Mouse (Mus musculus) skeletal muscle tissue, adult 2 months (tissue): ENCODE measurements around the gene Cd38.

Experiments
- DNase-seq: peaks from one replicate; pipeline ENCODE4 v3.0.0-alpha.2; 2012; ENCODE audit warnings: low read depth, low spot score

Cd38 gene

GRCm38 (mm10) chr5:43868253-43868652 is at the start of gene Cd38:
TSS of gene Cd38 (plus strand) at chr5:43868553.
- DNase-seq: no peak

GRCm38 (mm10) chr5:43818695-43819094 is 49.7 kb upstream of the Cd38 start, which contains the start of gene Bst1:
TSS of gene Bst1 (plus strand) at chr5:43818885.
- DNase-seq: no peak

- no peak for DNase-seq
Observed at GRCm38 (mm10) chr5:43820785-43821184, 47.6 kb upstream of the Cd38 start.

- DNase-seq: no peak
Observed at GRCm38 (mm10) chr5:43821538-43821937, 46.8 kb upstream of the Cd38 start, which contains the start of gene Fbxl5. TSS of gene Fbxl5 (minus strand) at chr5:43821638.

- no peak for DNase-seq
Observed at GRCm38 (mm10) chr5:43822199-43822598, 46.2 kb upstream of the Cd38 start.

- no peak for DNase-seq
Observed at GRCm38 (mm10) chr5:43822824-43823223, 45.5 kb upstream of the Cd38 start.

GRCm38 (mm10) chr5:43824580-43824979 is 43.8 kb upstream of the Cd38 start:
- peak; percentile 27 for DNase-seq

- no peak for DNase-seq
Observed at GRCm38 (mm10) chr5:43826883-43827282, 41.5 kb upstream of the Cd38 start.

- no peak for DNase-seq
Observed at GRCm38 (mm10) chr5:43827366-43827765, 41.0 kb upstream of the Cd38 start.

GRCm38 (mm10) chr5:43836590-43836989 is 31.8 kb upstream of the Cd38 start:
- no peak for DNase-seq

- no peak for DNase-seq
Observed at GRCm38 (mm10) chr5:43837372-43837771, 31.0 kb upstream of the Cd38 start.

GRCm38 (mm10) chr5:43841144-43842010 is 27.0 kb upstream of the Cd38 start:
- DNase-seq: peak; percentile 74

GRCm38 (mm10) chr5:43842011-43842285 is 26.4 kb upstream of the Cd38 start:
- DNase-seq: no peak

GRCm38 (mm10) chr5:43842576-43843155 is 25.7 kb upstream of the Cd38 start:
- no peak for DNase-seq

- DNase-seq: no peak
Observed at GRCm38 (mm10) chr5:43845083-43845482, 23.3 kb upstream of the Cd38 start.

GRCm38 (mm10) chr5:43845646-43846045 is 22.7 kb upstream of the Cd38 start:
- DNase-seq: no peak

GRCm38 (mm10) chr5:43846227-43846626 is 22.1 kb upstream of the Cd38 start:
- DNase-seq: no peak

GRCm38 (mm10) chr5:43847555-43847954 is 20.8 kb upstream of the Cd38 start:
- no peak for DNase-seq

- DNase-seq: no peak
Observed at GRCm38 (mm10) chr5:43848275-43848674, 20.1 kb upstream of the Cd38 start.

GRCm38 (mm10) chr5:43853096-43853867 is 15.1 kb upstream of the Cd38 start:
- no peak for DNase-seq

- DNase-seq: no peak
Observed at GRCm38 (mm10) chr5:43853868-43854488, 14.4 kb upstream of the Cd38 start.

- DNase-seq: peak; percentile 50
Observed at GRCm38 (mm10) chr5:43855769-43856168, 12.6 kb upstream of the Cd38 start.
